Comparison of ENCODE assay signal across 9 mouse cellular contexts in genomic region chr15:98632107-98632744, GRCm38 (mm10). TPM values are rescaled to one million over a fixed set of nuclear protein-coding genes. Genes with fewer than 3 reads are reported as not detected.
DNase-seq lines count a peak whose midpoint lies in the region; ATAC-seq and TF ChIP-seq lines count a peak whose summit lies in the region.
"Had no signal": no experiment of that assay in that cellular context is flagged by ENCODE, and none has a peak within 500 bp of the region (broad histone marks: within the 10 kb centered on the region; RNA-seq: fewer than 3 reads in every experiment).

No protein-coding gene starts in this region.

- no peak for TF ChIP-seq EP300 in CH12.LX (IDR thresholded peaks at IDR 0.05; ENCODE audit: low read length)

- no peak for TF ChIP-seq POLR2A in CH12.LX (IDR thresholded peaks at IDR 0.05; ENCODE audit: low read depth, low read length)
- no peak for TF ChIP-seq POLR2A in testis, adult 2 months (IDR thresholded peaks at IDR 0.05; ENCODE audit: control insufficient read depth, low read depth, low read length)

- peaks cover 1% of the 10 kb centered on the region for H3K9me3 ChIP-seq in CH12.LX (replicated peaks; ENCODE audit: low read length)
- no peaks in the 10 kb centered on the region for H3K9me3 ChIP-seq in forebrain, embryonic 12.5 days
- H3K9me3 ChIP-seq in hindbrain, embryonic 11.5 days (ENCODE audit: control insufficient read depth, low read length): no peaks in the 10 kb centered on the region
- H3K9me3 ChIP-seq in midbrain, embryonic 14.5 days (ENCODE audit: control insufficient read depth, low read length): no peaks in the 10 kb centered on the region

- intact Hi-C loops in left cerebral cortex, postnatal 4 days (cut with DNase I): no loop called here

- 0 out of 2 replicates have a peak overlapping the region, but pooled peaks have one; percentile 8 for H3K4me2 ChIP-seq in CH12.LX (ENCODE audit: insufficient read depth, low read depth, poor library complexity, severe bottlenecking)
- H3K4me2 ChIP-seq in forebrain, embryonic 12.5 days: peak overlapping the region; percentile 90
- H3K4me2 ChIP-seq in hindbrain, embryonic 11.5 days (replicated peaks; ENCODE audit: low read depth, low read length): peak overlapping the region; percentile 81
- peak overlapping the region; percentile 87 for H3K4me2 ChIP-seq in midbrain, embryonic 14.5 days (ENCODE audit: low read length)

- dilution Hi-C loops in CH12.LX (cut with MboI; ENCODE audit: extremely low pct_ligation_motif_present, extremely low pct_unique_long_range_greater_than_20kb, low sequenced_read_pairs): no loop called here

- 0% methylated on average over 25 of the region's 25 CpGs for WGBS in forebrain, embryonic 12.5 days
- under 1% methylated on average over 25 of the region's 25 CpGs for WGBS in hindbrain, embryonic 11.5 days
- WGBS in midbrain, embryonic 14.5 days: under 1% methylated on average over 25 of the region's 25 CpGs

- H3K27ac ChIP-seq in CH12.LX (ENCODE audit: insufficient read depth, low read depth): no peak overlapping the region
- peak overlapping the region; percentile 73 for H3K27ac ChIP-seq in forebrain, embryonic 12.5 days
- peak overlapping the region; percentile 62 for H3K27ac ChIP-seq in hindbrain, embryonic 11.5 days (ENCODE audit: low read depth, low read length)
- peak overlapping the region; percentile 99 for H3K27ac ChIP-seq in midbrain, embryonic 14.5 days (replicated peaks; ENCODE audit: low read depth, low read length)
- H3K27ac ChIP-seq in testis, adult 2 months (ENCODE audit: control insufficient read depth, insufficient read depth, low read depth, low read length): no peak overlapping the region

- no peak overlapping the region for H3K4me3 ChIP-seq in CH12.LX (replicated peaks in 1 of 3; ENCODE audit: low read depth in 2 of 3, low read length in 2 of 3, poor library complexity in 1 of 3)
- peak overlapping the region; percentile 80 for H3K4me3 ChIP-seq in forebrain, embryonic 12.5 days (replicated peaks)
- H3K4me3 ChIP-seq in hindbrain, embryonic 11.5 days (ENCODE audit: low read depth, low read length): peak overlapping the region; percentile 76
- peak overlapping the region; percentile 81 for H3K4me3 ChIP-seq in midbrain, embryonic 14.5 days (replicated peaks; ENCODE audit: low read depth, low read length)
- peak overlapping the region; percentile 55; the same call in 1 of the 2 replicates for H3K4me3 ChIP-seq in testis, adult 2 months (ENCODE audit: control insufficient read depth, low read depth, low read length)
- H3K4me3 ChIP-seq: erythroblast, embryonic 14.5 days had no signal

- no peaks in the 10 kb centered on the region for H3K79me2 ChIP-seq in CH12.LX (replicated peaks; ENCODE audit: control insufficient read depth, extremely low read depth, insufficient read depth, poor library complexity, severe bottlenecking)

- H3K27me3 ChIP-seq in CH12.LX (replicated peaks): peaks cover 96% of the 10 kb centered on the region
- H3K27me3 ChIP-seq in forebrain, embryonic 12.5 days: peaks cover 81% of the 10 kb centered on the region
- H3K27me3 ChIP-seq in hindbrain, embryonic 11.5 days (ENCODE audit: control insufficient read depth, insufficient read depth, low read length): peaks cover 27% of the 10 kb centered on the region
- H3K27me3 ChIP-seq in midbrain, embryonic 14.5 days (ENCODE audit: control insufficient read depth, insufficient read depth, low read length): peaks cover 12% of the 10 kb centered on the region; the same call in 1 of the 2 replicates
- peaks cover 10% of the 10 kb centered on the region for H3K27me3 ChIP-seq in testis, adult 2 months (ENCODE audit: control insufficient read depth, insufficient read depth, low read length)

- TF ChIP-seq CTCF in CH12.LX (conservative IDR thresholded peaks at IDR 0.05 in 1 of 2, IDR thresholded peaks at IDR 0.05 in 1 of 2; ENCODE audit: low read depth in 2 of 2, low read length in 2 of 2): no peak
- TF ChIP-seq CTCF in testis, adult 2 months (IDR thresholded peaks at IDR 0.05; ENCODE audit: control insufficient read depth, insufficient read depth, insufficient replicate concordance, low read depth, low read length): no peak

- ATAC-seq in forebrain, embryonic 12.5 days (ENCODE audit: low FRiP score): peak; percentile 65
- ATAC-seq in hindbrain, embryonic 11.5 days (ENCODE audit: low FRiP score): peak; percentile 22
- peak; percentile 43; the same call in 1 of the 2 replicates for ATAC-seq in midbrain, embryonic 14.5 days (ENCODE audit: low FRiP score, low TSS enrichment)

- TF ChIP-seq RAD21 in CH12.LX (IDR thresholded peaks at IDR 0.05; ENCODE audit: low read depth, low read length): no peak

- in situ Hi-C loops in CH12.LX (cut with MboI; ENCODE audit: low pct_ligation_motif_present, low pct_unique_long_range_greater_than_20kb, low sequenced_read_pairs): loop anchor here (5.0 kb wide), 1 partner anchor 65 kb away; no protein-coding TSS in a partner anchor

- H3K4me1 ChIP-seq in CH12.LX (ENCODE audit: control insufficient read depth in 1 of 2, insufficient read depth in 2 of 2): peaks cover 12 to 45% of the 10 kb centered on the region in 2 experiments
- H3K4me1 ChIP-seq in forebrain, embryonic 12.5 days: peaks cover 73% of the 10 kb centered on the region
- H3K4me1 ChIP-seq in hindbrain, embryonic 11.5 days (replicated peaks; ENCODE audit: control insufficient read depth, insufficient read depth, low read length): peaks cover 31% of the 10 kb centered on the region
- H3K4me1 ChIP-seq in midbrain, embryonic 14.5 days (ENCODE audit: control insufficient read depth, insufficient read depth, low read length): peaks cover 52% of the 10 kb centered on the region
- H3K4me1 ChIP-seq in testis, adult 2 months (ENCODE audit: control insufficient read depth, insufficient read depth, low read length): peaks cover 38% of the 10 kb centered on the region

- H3K36me3 ChIP-seq in CH12.LX (replicated peaks in 1 of 2; ENCODE audit: control insufficient read depth in 1 of 2, insufficient read depth in 1 of 2, low read length in 1 of 2): no peaks in the 10 kb centered on the region
- no peaks in the 10 kb centered on the region for H3K36me3 ChIP-seq in forebrain, embryonic 12.5 days (replicated peaks)
- no peaks in the 10 kb centered on the region for H3K36me3 ChIP-seq in hindbrain, embryonic 11.5 days (ENCODE audit: control insufficient read depth, insufficient read depth, low read length)
- no peaks in the 10 kb centered on the region for H3K36me3 ChIP-seq in midbrain, embryonic 14.5 days (ENCODE audit: control insufficient read depth, insufficient read depth, low read length)
- H3K36me3 ChIP-seq in testis, adult 2 months (ENCODE audit: control insufficient read depth, insufficient read depth, low read length): no peaks in the 10 kb centered on the region

- no peak for DNase-seq in CH12.LX (ENCODE audit: extremely low read depth)
- peak; percentile 84 for DNase-seq in adrenal gland, adult 2 months
- DNase-seq in hindbrain, embryonic 11.5 days (ENCODE audit: low spot score): peak; percentile 70
- peak; percentile 54 for DNase-seq in left cerebral cortex, postnatal 4 days
- peak; percentile 83 for DNase-seq in midbrain, embryonic 14.5 days
- DNase-seq in layer of hippocampus, adult 9-10 months (ENCODE audit: low spot score): no peak

- no peak overlapping the region for H3K9ac ChIP-seq in CH12.LX (ENCODE audit: insufficient read depth, low read depth)
- peak overlapping the region; percentile 94 for H3K9ac ChIP-seq in forebrain, embryonic 12.5 days
- peak overlapping the region; percentile 69 for H3K9ac ChIP-seq in hindbrain, embryonic 11.5 days (ENCODE audit: low read depth, low read length)
- peak overlapping the region; percentile 97 for H3K9ac ChIP-seq in midbrain, embryonic 14.5 days (replicated peaks; ENCODE audit: low read length)

RNA-seq across cellular contexts. Expression of gene Cacnb3, which starts 1.6 kb away (rescaled TPM):
- total RNA-seq in CH12.LX (2012; rRNA removed): 2.9 and 4.3 TPM in 2 replicates
- total RNA-seq in CH12.LX (2014; rRNA removed): 2.3 and 2.5 TPM in 2 replicates
- polyA plus RNA-seq in CH12.LX (2012; ENCODE audit: insufficient read length, low read depth): 5.7 and 7.0 TPM in 2 replicates
- total RNA-seq in adrenal gland, adult 2 months (2021): 10 to 100 TPM; 12.8 to 17.7 TPM
- polyA plus RNA-seq in adrenal gland, adult 2 months (2012; rRNA removed): 25.9 and 31.1 TPM in 2 replicates
- polyA plus RNA-seq in forebrain, embryonic 12.5 days (2016; fragmentation: Nextera tagmentation; extraction: Ambion mirVana): 77.1 and 80.4 TPM in 2 replicates
- polyA plus RNA-seq in hindbrain, embryonic 11.5 days (2014; fragmentation: Nextera tagmentation; extraction: Ambion mirVana): 41.3 and 42.9 TPM in 2 replicates
- 100 to 1,000 TPM; 213 to 226 TPM for total RNA-seq in left cerebral cortex, postnatal 4 days (2021)
- polyA plus RNA-seq in midbrain, embryonic 14.5 days (2014; fragmentation: Nextera tagmentation; extraction: Ambion mirVana): 130 and 136 TPM in 2 replicates
- polyA plus RNA-seq in testis, adult 2 months (2012; rRNA removed): 3.1 and 3.2 TPM in 2 replicates
- polyA plus RNA-seq: erythroblast, embryonic 14.5 days had no signal

RNA-seq across cellular contexts. Expression of gene Adcy6, which starts 22.4 kb away (rescaled TPM):
- total RNA-seq in CH12.LX (2012; rRNA removed) (1.5 and 2.6 TPM in 2 replicates), CH12.LX (2014; rRNA removed) (0.05 TPM in 1 of 2 replicates, not detected in the other)
- 0.06 and 0.11 TPM in 2 replicates for polyA plus RNA-seq in CH12.LX (2012; ENCODE audit: insufficient read length, low read depth)
- total RNA-seq in adrenal gland, adult 2 months (2021): 10 to 100 TPM; 35.5 to 67.1 TPM
- 44.6 and 49.2 TPM in 2 replicates for polyA plus RNA-seq in adrenal gland, adult 2 months (2012; rRNA removed)
- 12.9 and 14.2 TPM in 2 replicates for polyA plus RNA-seq in forebrain, embryonic 12.5 days (2016; fragmentation: Nextera tagmentation; extraction: Ambion mirVana)
- 12.4 and 17.3 TPM in 2 replicates for polyA plus RNA-seq in hindbrain, embryonic 11.5 days (2014; fragmentation: Nextera tagmentation; extraction: Ambion mirVana)
- total RNA-seq in left cerebral cortex, postnatal 4 days (2021): 10 to 100 TPM; 55.1 to 56.6 TPM
- 9.6 and 12.2 TPM in 2 replicates for polyA plus RNA-seq in midbrain, embryonic 14.5 days (2014; fragmentation: Nextera tagmentation; extraction: Ambion mirVana)
- 15.0 and 18.8 TPM in 2 replicates for polyA plus RNA-seq in testis, adult 2 months (2012; rRNA removed)

RNA-seq across cellular contexts. Expression of gene Ddx23, which starts 30.5 kb away (rescaled TPM):
- total RNA-seq in CH12.LX (2012; rRNA removed) (103 and 132 TPM in 2 replicates), CH12.LX (2014; rRNA removed) (58.5 and 59.4 TPM in 2 replicates)
- 148 and 181 TPM in 2 replicates for polyA plus RNA-seq in CH12.LX (2012; ENCODE audit: insufficient read length, low read depth)
- 10 to 100 TPM; 65.5 to 84.6 TPM for total RNA-seq in adrenal gland, adult 2 months (2021)
- 25.6 and 27.7 TPM in 2 replicates for polyA plus RNA-seq in adrenal gland, adult 2 months (2012; rRNA removed)
- 23.9 and 24.1 TPM in 2 replicates for polyA plus RNA-seq in forebrain, embryonic 12.5 days (2016; fragmentation: Nextera tagmentation; extraction: Ambion mirVana)
- polyA plus RNA-seq in hindbrain, embryonic 11.5 days (2014; fragmentation: Nextera tagmentation; extraction: Ambion mirVana): 21.7 and 33.0 TPM in 2 replicates
- total RNA-seq in left cerebral cortex, postnatal 4 days (2021): 10 to 100 TPM; 62.5 to 68.6 TPM
- 17.7 and 24.9 TPM in 2 replicates for polyA plus RNA-seq in midbrain, embryonic 14.5 days (2014; fragmentation: Nextera tagmentation; extraction: Ambion mirVana)
- 15.1 and 16.9 TPM in 2 replicates for polyA plus RNA-seq in testis, adult 2 months (2012; rRNA removed)

RNA-seq across cellular contexts. Expression of gene Rnd1, which starts 45.0 kb away (rescaled TPM):
- total RNA-seq in CH12.LX (2012; rRNA removed) (3.8 and 6.3 TPM in 2 replicates), CH12.LX (2014; rRNA removed) (5.8 and 9.4 TPM in 2 replicates)
- 5.7 and 6.0 TPM in 2 replicates for polyA plus RNA-seq in CH12.LX (2012; ENCODE audit: insufficient read length, low read depth)
- 1 to 10 TPM; 3.9 to 4.0 TPM for total RNA-seq in adrenal gland, adult 2 months (2021)
- 1.4 and 3.0 TPM in 2 replicates for polyA plus RNA-seq in adrenal gland, adult 2 months (2012; rRNA removed)
- polyA plus RNA-seq in forebrain, embryonic 12.5 days (2016; fragmentation: Nextera tagmentation; extraction: Ambion mirVana): 3.9 TPM in 2 replicates
- 5.2 and 5.9 TPM in 2 replicates for polyA plus RNA-seq in hindbrain, embryonic 11.5 days (2014; fragmentation: Nextera tagmentation; extraction: Ambion mirVana)
- total RNA-seq in left cerebral cortex, postnatal 4 days (2021): 10 to 100 TPM; 46.5 to 49.7 TPM
- polyA plus RNA-seq in midbrain, embryonic 14.5 days (2014; fragmentation: Nextera tagmentation; extraction: Ambion mirVana): 7.4 and 9.2 TPM in 2 replicates
- polyA plus RNA-seq in testis, adult 2 months (2012; rRNA removed): 0.32 and 0.46 TPM in 2 replicates
- polyA plus RNA-seq: erythroblast, embryonic 14.5 days had no signal

Comparison
In these comparisons a context has a peak if more than half of its experiments do, and no peak if none do; other contexts are left out.
1. DNase-seq: peak in adrenal gland, adult 2 months (single experiment), hindbrain, embryonic 11.5 days (single experiment), left cerebral cortex, postnatal 4 days (single experiment) and midbrain, embryonic 14.5 days (single experiment); none in CH12.LX (single experiment) and layer of hippocampus, adult 9-10 months (single experiment).
2. H3K27ac ChIP-seq: peak in forebrain, embryonic 12.5 days (single experiment), hindbrain, embryonic 11.5 days (single experiment) and midbrain, embryonic 14.5 days (single experiment); none in CH12.LX (single experiment) and testis, adult 2 months (single experiment).
3. H3K4me2 ChIP-seq: peak in every context shown above with its lines; median percentile 90 in forebrain, embryonic 12.5 days; 87 in midbrain, embryonic 14.5 days; 81 in hindbrain, embryonic 11.5 days; 8 in CH12.LX.
4. H3K4me3 ChIP-seq: peak in forebrain, embryonic 12.5 days (single experiment), hindbrain, embryonic 11.5 days (single experiment), midbrain, embryonic 14.5 days (single experiment) and testis, adult 2 months (single experiment); none in CH12.LX (0 of 3).
5. Peak in every context shown above with its lines, with median percentiles within 50 percentile points of each other: ATAC-seq.